Mouse (Mus musculus) lung, embryonic 15.5 days (tissue): ENCODE data around the gene Kif3b. TPM values are rescaled to one million over a fixed set of nuclear protein-coding genes. Genes with fewer than 3 reads are reported as not detected.
"Not testable (repeated sequence)": the region's sequence is repeated elsewhere in the genome, so short reads cannot be mapped to it uniquely, and the experiment has no call there.

ENCODE experiments used
- ATAC-seq: fragments of 200-750 bp; cut with Nextera tagmentation; 2 replicates; pipeline ENCODE4 v1.8.0; 2017; ENCODE audit warnings: moderate number of reproducible peaks, borderline replicate concordance; ENCODE audit not compliant: low FRiP score, low TSS enrichment; ENCODE audit errors: extremely low read depth
- H3K27ac ChIP-seq: fragments of 300-500 bp; sonication (generic); 2 replicates; pipeline ENCODE4 v1.5.1; 2015; ENCODE audit warnings: moderate library complexity, mild to moderate bottlenecking, inconsistent platforms
- H3K27me3 ChIP-seq: fragments of 300-500 bp; sonication (generic); 2 replicates; pipeline ENCODE4 v1.6.1; 2015; ENCODE audit warnings: inconsistent platforms
- H3K36me3 ChIP-seq: fragments of 300-500 bp; sonication (generic); 2 replicates; pipeline ENCODE4 v1.6.1; 2015; ENCODE audit warnings: inconsistent platforms
- H3K4me1 ChIP-seq: fragments of 300-500 bp; sonication (generic); 2 replicates; pipeline ENCODE4 v1.6.1; 2015; ENCODE audit warnings: inconsistent platforms
- H3K4me2 ChIP-seq: fragments of 300-500 bp; sonication (generic); 2 replicates; pipeline ENCODE4 v1.6.1; 2015; ENCODE audit warnings: inconsistent platforms, mild to moderate bottlenecking, moderate library complexity
- H3K4me3 ChIP-seq: fragments of 300-500 bp; sonication (generic); 2 replicates; pipeline ENCODE4 v1.5.1; 2015; ENCODE audit warnings: mild to moderate bottlenecking, inconsistent platforms
- H3K9ac ChIP-seq: fragments of 300-500 bp; sonication (generic); 2 replicates; pipeline ENCODE4 v1.6.1; 2015; ENCODE audit warnings: inconsistent platforms
- H3K9me3 ChIP-seq: fragments of 300-500 bp; sonication (generic); 2 replicates; pipeline ENCODE4 v1.6.1; 2016; ENCODE audit warnings: inconsistent platforms
- WGBS: fragments of 180-500 bp; shearing (Covaris S2); methylation state at CpG from one replicate; pipeline ENCODE4 v1.1.7; 2015; 5-methylcytosine and 5-hydroxymethylcytosine counted together
- polyA plus RNA-seq: library from polyadenylated mRNA; unstranded; fragments of >200 nt; fragmentation: Nextera tagmentation; extraction: Ambion mirVana; gene quantifications from 2 replicates; pipeline ENCODE4 v1.2.1, GENCODE M21; 2015

Gene Kif3b
- 6.2 and 7.3 TPM in 2 replicates for polyA plus RNA-seq

DNA sequence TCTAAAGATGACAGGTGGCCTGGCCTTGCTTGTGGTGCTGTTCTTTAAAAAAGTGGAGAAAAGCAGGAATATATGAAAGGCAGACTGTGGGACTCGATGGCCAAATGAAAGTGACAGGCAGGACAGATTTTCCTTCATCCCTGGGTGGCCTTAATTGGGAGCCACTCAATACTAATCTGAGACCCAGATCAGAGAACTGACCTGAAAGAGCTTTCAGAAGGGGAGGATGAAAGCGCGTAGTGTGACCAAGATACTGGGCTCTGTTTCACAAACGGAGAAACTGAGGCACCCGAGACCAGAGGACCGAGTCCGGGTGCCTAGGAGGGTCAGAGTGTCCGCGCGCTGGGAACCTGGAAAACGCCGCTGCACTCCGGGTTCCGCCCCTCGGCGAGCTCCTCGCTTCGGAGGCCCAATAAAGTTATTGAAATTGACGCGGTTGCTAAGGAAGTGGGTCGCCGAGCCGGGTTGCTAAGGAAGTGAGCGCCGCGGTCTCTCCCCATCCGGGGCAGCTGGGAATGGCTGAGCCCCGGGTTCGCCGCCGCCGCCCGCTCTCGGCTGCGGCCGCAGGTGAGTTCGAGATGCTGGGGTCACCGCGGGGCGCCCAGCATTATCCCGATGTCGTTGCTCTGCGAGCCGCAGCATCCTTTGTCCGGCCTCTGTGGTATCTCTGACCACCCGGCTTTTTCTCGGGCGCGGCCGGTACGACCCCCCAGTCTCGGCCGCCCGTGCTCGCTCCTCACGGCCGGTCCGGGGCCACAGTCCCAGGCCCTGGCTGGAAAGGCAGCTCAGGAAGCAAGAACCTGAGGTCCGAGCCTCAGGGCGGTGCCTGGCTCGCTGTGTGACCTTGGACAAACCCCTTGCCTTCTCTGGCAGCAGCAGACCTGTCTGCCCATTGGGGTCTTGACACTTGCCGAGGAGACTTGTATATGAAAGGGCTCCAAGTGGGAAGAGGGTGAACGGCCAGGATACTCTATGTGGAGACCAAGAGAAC lies at the start of gene Kif3b:
Gene Kif3b (plus strand): TSS at position 476 of the 991 bp plus-strand sequence.
- Histone ChIP-seq H3K4me3 (peak within 1 kb of the TSS; percentile 88), H3K27me3 (no peaks in the 10 kb centered on the region), H3K9ac (peak within 1 kb of the TSS; percentile 85), H3K4me1 (peaks cover 22% of the 10 kb centered on the region), H3K36me3 (no peaks in the 10 kb centered on the region), H3K27ac (0 out of 2 replicates have a peak within 1 kb of the TSS, but pooled peaks have one; percentile 11), H3K9me3 (no peaks in the 10 kb centered on the region), H3K4me2 (peak within 1 kb of the TSS; percentile 89)
- ATAC-seq = peak; percentile 91
- WGBS = under 1% methylated on average over 63 of the region's 63 CpGs

DNA sequence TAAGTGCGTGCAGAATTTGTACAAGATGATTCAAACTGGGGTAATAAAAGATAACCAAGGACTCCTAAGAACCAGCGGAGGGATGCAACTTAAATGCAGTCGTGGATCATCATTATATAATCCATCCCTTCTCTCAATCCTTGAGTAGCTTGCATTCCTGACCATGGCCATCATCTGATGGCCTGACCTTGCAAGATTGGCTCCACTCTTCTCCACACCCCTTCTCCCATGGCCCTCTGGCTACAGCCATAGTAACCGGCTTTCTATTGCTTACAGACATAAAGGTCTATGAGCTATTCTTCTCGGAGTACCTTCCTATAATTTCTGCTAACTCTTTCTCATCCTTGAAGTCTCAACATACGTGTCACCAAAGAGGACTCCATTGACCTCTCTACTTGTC lies 49.1 kb upstream of the Kif3b start:
- no peaks in the 10 kb centered on the region for H3K27me3 ChIP-seq
- peaks cover 8% of the 10 kb centered on the region for H3K36me3 ChIP-seq
- H3K9ac ChIP-seq = peak overlapping the region; percentile 100
- 60% methylated on average over 6 of the region's 6 CpGs for WGBS
- peak overlapping the region; percentile 99 for H3K4me3 ChIP-seq
- no peaks in the 10 kb centered on the region for H3K9me3 ChIP-seq
- peak overlapping the region; percentile 72 for H3K4me2 ChIP-seq
- peaks cover 34% of the 10 kb centered on the region for H3K4me1 ChIP-seq
- peak overlapping the region; percentile 96; the same call in 1 of the 2 replicates for H3K27ac ChIP-seq
- ATAC-seq = no peak

DNA sequence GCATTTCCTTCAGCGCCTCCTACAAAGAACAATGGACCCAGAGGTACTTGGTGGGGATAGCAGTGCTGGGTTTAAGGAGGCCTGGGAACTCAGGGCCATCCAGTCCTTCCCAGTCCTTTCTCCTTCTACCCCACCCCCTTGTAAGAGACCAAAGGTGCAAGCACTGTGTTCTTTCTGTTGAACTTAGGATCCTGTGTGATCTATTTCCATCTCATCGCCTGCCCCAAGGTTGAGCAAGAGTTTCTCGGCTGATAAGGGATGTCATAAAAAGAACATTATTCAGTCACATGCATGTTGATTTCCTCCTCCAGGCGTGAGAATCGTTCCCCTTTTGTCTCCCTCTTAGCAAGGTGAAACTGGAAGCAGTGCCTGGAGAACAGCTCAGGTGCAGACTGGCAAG lies 41.5 kb upstream of the Kif3b start:
- WGBS = 87% methylated on average over 5 of the region's 5 CpGs
- peaks cover 43% of the 10 kb centered on the region for H3K36me3 ChIP-seq

GRCm38 (mm10) chr2:153256604-153257003 lies 34.6 kb upstream of the Kif3b start:
- H3K4me1 ChIP-seq = 0 out of 2 replicates have a peak, but pooled peaks cover 7% of the 10 kb centered on the region
- no peak for ATAC-seq
- no peak overlapping the region for H3K27ac ChIP-seq
- H3K4me3 ChIP-seq = no peak overlapping the region
- 92% methylated on average over 2 of the region's 2 CpGs for WGBS
- H3K36me3 ChIP-seq = peaks cover 20% of the 10 kb centered on the region; the same call in 1 of the 2 replicates
- H3K9me3 ChIP-seq = no peaks in the 10 kb centered on the region
- H3K4me2 ChIP-seq = no peak overlapping the region
- H3K9ac ChIP-seq = no peak overlapping the region
- H3K27me3 ChIP-seq = no peaks in the 10 kb centered on the region

More for the DNA sequence above, 41.5 kb upstream of the Kif3b start:
- Histone ChIP-seq H3K4me3 (no peak overlapping the region), H3K27me3 (no peaks in the 10 kb centered on the region), H3K4me1 (no peaks in the 10 kb centered on the region), H3K9me3 (no peaks in the 10 kb centered on the region), H3K27ac (no peak overlapping the region), H3K9ac (no peak overlapping the region), H3K4me2 (no peak overlapping the region)
- no peak for ATAC-seq

DNA sequence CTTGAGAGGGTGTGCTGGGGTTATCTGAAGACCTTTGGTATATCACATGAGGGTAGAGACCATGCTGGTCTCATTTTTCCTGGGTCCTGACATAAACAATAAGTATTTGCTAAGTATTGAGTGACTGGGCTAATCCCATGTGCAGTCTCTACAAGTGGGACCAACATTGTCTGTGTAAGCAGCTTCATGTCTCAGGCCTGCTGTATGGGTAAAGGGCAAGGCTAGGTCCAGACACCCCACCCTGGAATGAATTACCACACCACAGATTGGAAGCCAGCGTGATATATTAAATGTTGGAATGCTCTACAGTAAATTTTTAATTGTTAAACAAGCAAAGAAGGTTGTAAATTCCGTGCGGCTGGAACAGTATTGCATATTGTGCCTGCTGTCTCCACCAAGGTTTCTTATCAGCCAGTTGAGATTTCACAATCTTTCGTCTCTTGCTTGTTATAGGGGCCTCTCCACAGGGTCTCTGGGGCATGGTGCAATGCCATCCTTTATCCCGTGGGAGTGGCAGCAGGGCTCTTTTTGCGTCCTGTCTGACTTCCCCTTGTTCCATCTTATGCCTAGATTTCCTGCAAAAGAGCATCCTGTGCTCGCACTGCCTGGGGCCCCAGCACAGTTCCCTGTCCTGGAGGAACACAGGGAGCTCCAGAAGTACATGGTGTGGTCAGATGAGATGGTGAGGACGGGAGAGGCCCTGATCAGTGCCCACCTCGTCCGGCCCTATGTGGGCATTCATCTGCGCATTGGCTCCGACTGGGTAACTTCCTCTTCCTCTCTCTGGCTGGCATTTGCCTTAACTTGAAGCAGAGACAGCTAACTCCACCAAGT lies 32.0 kb upstream of the Kif3b start:
- Histone ChIP-seq H3K27ac (0 out of 2 replicates have a peak overlapping the region, but pooled peaks have one; percentile 3), H3K4me2 (no peak overlapping the region), H3K9ac (no peak overlapping the region), H3K9me3 (no peaks in the 10 kb centered on the region), H3K27me3 (no peaks in the 10 kb centered on the region), H3K4me3 (no peak overlapping the region), H3K36me3 (peaks cover 23% of the 10 kb centered on the region), H3K4me1 (0 out of 2 replicates have a peak, but pooled peaks cover 7% of the 10 kb centered on the region)
- ATAC-seq = no peak
- 58% methylated on average over 12 of the region's 12 CpGs for WGBS

DNA sequence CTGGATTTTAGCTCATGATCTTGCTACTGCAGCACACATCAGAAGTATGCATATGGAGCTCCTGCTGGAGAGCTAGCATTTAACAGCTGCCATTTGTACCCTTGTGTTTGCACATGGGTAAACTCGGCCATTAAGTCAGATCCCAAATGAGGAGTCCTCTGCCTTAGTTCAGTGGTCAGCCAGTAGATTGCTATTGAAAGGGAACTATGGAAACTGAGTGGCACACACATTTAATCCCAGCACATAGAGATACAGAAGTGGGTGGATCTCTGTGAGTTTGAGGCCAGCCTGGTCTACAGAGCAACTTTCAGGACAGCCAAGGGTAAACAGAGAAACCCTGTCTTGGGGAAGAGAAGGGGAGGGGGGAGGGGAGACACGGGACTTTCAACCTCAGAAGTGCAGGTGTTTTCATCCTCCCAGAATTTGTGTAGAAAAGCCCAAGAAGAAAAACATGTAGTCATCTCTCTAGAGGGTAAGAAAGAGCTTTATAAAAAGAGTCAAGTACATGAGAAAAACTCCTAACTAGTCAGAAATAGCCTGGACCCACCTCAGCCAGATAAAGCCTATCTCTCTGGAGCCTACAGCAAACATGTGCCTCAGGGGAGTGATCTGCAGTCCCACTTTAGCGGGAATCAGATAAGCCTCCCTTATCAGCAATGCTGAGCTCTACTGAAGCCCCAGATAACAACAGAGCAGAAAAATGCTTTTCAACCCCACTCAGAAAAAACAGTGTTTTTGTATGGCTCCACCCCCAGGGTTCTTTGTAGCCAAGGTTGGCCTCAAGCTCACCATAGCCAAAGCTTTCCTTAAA lies 31.1 kb upstream of the Kif3b start:
- WGBS = 34% methylated on average over 3 of the region's 3 CpGs

DNA sequence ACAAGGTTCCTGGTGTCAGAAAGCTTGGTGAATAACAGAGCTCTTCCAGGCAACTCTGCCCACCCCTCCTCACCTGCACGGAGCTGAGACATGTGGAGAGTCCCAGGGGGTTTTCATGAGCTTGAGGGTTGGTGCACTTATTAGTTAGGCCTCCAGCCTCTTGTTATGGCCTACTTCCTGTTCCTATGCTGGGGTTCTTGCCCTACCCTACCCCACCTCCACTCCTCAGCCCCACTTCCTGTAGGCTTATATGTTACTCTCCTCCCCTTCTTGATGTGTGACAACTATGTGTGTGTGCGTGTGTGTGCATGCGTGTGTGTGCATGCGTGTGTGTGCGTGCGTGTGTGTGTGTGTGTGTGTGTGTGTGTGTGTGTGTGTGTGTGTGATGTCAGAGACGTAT lies 28.2 kb upstream of the Kif3b start:
- no peaks in the 10 kb centered on the region for H3K9me3 ChIP-seq
- H3K27me3 ChIP-seq = no peaks in the 10 kb centered on the region
- no peak overlapping the region for H3K9ac ChIP-seq
- no peak overlapping the region for H3K4me2 ChIP-seq
- no peak overlapping the region for H3K4me3 ChIP-seq
- H3K27ac ChIP-seq = no peak overlapping the region
- WGBS = 84% methylated on average over 6 of the region's 7 CpGs
- peaks cover 43% of the 10 kb centered on the region for H3K36me3 ChIP-seq
- no peak for ATAC-seq
- 0 out of 2 replicates have a peak, but pooled peaks cover 7% of the 10 kb centered on the region for H3K4me1 ChIP-seq

More for the DNA sequence above, 31.1 kb upstream of the Kif3b start:
- no peak overlapping the region for H3K4me3 ChIP-seq
- H3K4me2 ChIP-seq = no peak overlapping the region
- no peak overlapping the region for H3K9ac ChIP-seq
- 0 out of 2 replicates have a peak, but pooled peaks cover 7% of the 10 kb centered on the region for H3K4me1 ChIP-seq
- H3K36me3 ChIP-seq = peaks cover 28% of the 10 kb centered on the region
- ATAC-seq = no peak
- no peak overlapping the region for H3K27ac ChIP-seq
- H3K27me3 ChIP-seq = no peaks in the 10 kb centered on the region
- H3K9me3 ChIP-seq = no peaks in the 10 kb centered on the region

DNA sequence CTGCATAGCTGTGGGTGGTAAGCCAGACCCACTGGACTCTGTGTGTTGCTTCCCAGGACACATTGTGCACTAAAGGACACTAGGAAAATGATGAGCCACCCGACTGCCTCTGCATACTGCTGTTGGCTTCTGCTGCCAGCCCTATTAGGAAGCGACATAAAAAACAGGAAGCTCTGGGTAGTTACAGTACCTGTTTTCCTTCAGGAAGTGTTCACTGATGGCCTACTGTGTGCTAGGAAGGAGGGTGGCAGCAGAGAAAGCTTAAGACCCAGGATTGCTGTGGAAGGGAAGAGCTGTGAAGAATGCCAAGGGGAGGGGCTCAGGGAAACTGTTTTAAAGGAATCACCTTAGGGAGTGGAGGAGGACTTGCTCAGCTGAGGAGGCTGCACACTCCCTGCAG lies 23.9 kb upstream of the Kif3b start:
- Histone ChIP-seq H3K27me3 (no peaks in the 10 kb centered on the region), H3K4me3 (no peak overlapping the region), H3K9ac (no peak overlapping the region), H3K27ac (no peak overlapping the region), H3K36me3 (peaks cover 34% of the 10 kb centered on the region), H3K4me1 (peaks cover 6% of the 10 kb centered on the region; the same call in 1 of the 2 replicates), H3K4me2 (no peak overlapping the region), H3K9me3 (no peaks in the 10 kb centered on the region)
- WGBS = 79% methylated on average over 2 of the region's 2 CpGs
- no peak for ATAC-seq

- peaks cover 14% of the 10 kb centered on the region for H3K36me3 ChIP-seq
- not testable (repeated sequence) for H3K9me3 ChIP-seq, H3K27me3 ChIP-seq, H3K9ac ChIP-seq, H3K4me1 ChIP-seq, H3K4me2 ChIP-seq, H3K4me3 ChIP-seq, H3K27ac ChIP-seq
- peak; percentile 28; the same call in 1 of the 2 replicates for ATAC-seq
- 47% methylated on average over 8 of the region's 8 CpGs for WGBS
Measured at GRCm38 (mm10) chr2:153270231-153270915, 20.8 kb upstream of the Kif3b start.

DNA sequence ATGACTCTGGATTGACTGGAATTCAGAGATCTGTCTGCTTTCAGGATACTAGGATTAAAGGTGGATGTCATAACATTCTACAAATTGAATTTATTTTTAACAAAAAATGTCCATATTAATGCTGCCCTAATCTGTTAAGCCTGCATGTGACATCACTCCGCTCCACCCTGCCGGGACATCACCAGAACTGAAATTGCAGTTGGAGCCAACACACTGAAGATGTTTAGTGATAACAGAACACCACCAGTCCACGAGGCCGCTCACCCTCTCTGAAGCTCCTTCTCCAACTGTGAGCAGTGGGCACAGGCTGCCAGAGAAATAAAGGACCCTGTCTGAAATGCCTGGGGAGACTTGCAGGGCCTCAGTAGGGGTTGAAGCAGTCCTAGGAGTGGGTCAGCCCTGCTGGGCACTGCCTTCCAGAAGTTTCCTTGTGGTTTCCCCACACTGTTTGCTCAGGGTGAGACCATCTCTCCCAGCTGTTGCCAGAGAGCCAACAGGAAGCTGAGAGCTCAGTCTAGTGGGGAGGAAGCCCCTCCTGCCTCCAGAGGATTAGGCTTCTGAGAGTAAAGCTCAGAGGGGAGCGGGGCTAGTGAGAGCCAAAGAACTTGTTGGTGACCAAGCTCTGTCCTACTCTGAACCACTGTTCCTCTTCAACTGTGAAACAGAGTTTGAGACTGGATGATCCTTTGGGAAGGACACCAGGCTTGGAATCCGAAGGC lies 16.9 kb upstream of the Kif3b start:
- not testable (repeated sequence) for H3K27ac ChIP-seq, H3K36me3 ChIP-seq, H3K27me3 ChIP-seq, H3K9me3 ChIP-seq, H3K4me3 ChIP-seq, H3K4me2 ChIP-seq, H3K9ac ChIP-seq, H3K4me1 ChIP-seq
- peak; percentile 58; the same call in 1 of the 2 replicates for ATAC-seq
- 56% methylated on average over 6 of the region's 6 CpGs for WGBS
